In the genomic region with DNA sequence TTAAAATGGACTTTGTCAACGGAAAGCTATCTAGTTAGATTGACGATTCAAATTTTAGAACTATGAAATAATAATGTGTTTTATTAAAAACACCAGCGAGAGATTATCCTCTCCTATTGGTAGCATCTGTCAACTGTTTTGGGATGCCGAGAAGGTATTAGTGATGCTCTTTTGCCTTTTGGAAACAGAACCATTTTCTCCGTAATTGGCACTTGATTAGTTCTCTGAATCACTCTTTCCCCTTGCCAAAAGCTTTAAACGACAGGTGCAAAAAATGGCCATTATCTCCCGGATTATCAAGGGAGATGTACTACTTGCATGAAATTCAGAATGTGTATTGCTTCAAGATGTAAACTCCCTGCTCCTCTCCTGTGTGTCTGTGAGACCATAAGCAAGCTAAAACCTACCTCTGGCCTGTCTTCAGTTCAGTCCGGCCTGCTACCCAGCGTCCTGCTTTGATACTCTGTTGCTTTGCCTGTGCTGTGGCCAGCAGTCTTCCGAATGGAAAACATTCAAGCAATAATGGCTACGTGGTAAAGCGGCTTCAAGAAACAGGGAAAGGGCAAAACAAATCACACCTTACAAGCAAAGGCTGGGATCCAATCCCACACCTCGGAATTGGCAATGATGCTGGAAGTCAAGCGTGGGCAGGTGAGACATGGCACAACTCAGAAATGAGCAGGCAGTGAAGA, we compare ENCODE assay signal across 23 mouse cellular contexts.
A peak's percentile ranks its signal among the peaks of the same experiment; 100 is the strongest.
DNase-seq lines count a peak whose midpoint lies in the region; ATAC-seq and TF ChIP-seq lines count a peak whose summit lies in the region.
"Had no signal": no experiment of that assay in that cellular context is flagged by ENCODE, and none has a peak within 500 bp of the region (broad histone marks: within the 10 kb centered on the region; RNA-seq: fewer than 3 reads in every experiment).

No protein-coding gene starts in this region.

- ATAC-seq in midbrain, postnatal 0 days (ENCODE audit: low FRiP score), result no peak
- ATAC-seq in midbrain, embryonic 11.5 days (ENCODE audit: low FRiP score), result no peak
- ATAC-seq in erythroblast, adult 5-6 weeks (replicated peaks; ENCODE audit: low FRiP score, poor library complexity, severe bottlenecking), result no peak
- ATAC-seq: intestine, postnatal 0 days; Patski had no signal

- H3K4me1 ChIP-seq in cerebellum, adult 2 months (ENCODE audit: control insufficient read depth, insufficient read depth, low read length), result peaks cover 16% of the 10 kb centered on the region
- H3K4me1 ChIP-seq in midbrain, postnatal 0 days (ENCODE audit: insufficient read depth, low read length), result no peaks in the 10 kb centered on the region
- H3K4me1 ChIP-seq in midbrain, embryonic 11.5 days (ENCODE audit: control insufficient read depth, insufficient read depth, low read length), result no peaks in the 10 kb centered on the region
- H3K4me1 ChIP-seq: forebrain, embryonic 10.5 days; hindbrain, embryonic 13.5 days; limb, embryonic 12.5 days; lung, embryonic 15.5 days; midbrain, embryonic 12.5 days; neural tube, embryonic 13.5 days had no signal

- no peaks in the 10 kb centered on the region for H3K27me3 ChIP-seq in cerebellum, adult 2 months (ENCODE audit: control insufficient read depth, insufficient read depth, low read length)
- H3K27me3 ChIP-seq in midbrain, postnatal 0 days (ENCODE audit: insufficient read depth, low read length), result no peaks in the 10 kb centered on the region
- no peaks in the 10 kb centered on the region for H3K27me3 ChIP-seq in midbrain, embryonic 11.5 days (ENCODE audit: control insufficient read depth, insufficient read depth, low read length)
- H3K27me3 ChIP-seq: hindbrain, embryonic 13.5 days; limb, embryonic 12.5 days; lung, embryonic 15.5 days; midbrain, embryonic 12.5 days; neural tube, embryonic 13.5 days; Patski had no signal

- H3K9me3 ChIP-seq in midbrain, postnatal 0 days (ENCODE audit: low read length), result 0 out of 2 replicates have a peak, but pooled peaks cover 8% of the 10 kb centered on the region
- H3K9me3 ChIP-seq in midbrain, embryonic 11.5 days (ENCODE audit: control insufficient read depth, low read length), result no peaks in the 10 kb centered on the region; the same call in 1 of the 2 replicates
- H3K9me3 ChIP-seq: lung, embryonic 15.5 days had no signal

- no peak for TF ChIP-seq CTCF in cerebellum, adult 2 months (IDR thresholded peaks at IDR 0.05; ENCODE audit: borderline replicate concordance, insufficient read depth, low read depth, low read length)
- no peak for TF ChIP-seq CTCF in midbrain, postnatal 0 days (IDR thresholded peaks at IDR 0.05)

- no peak overlapping the region for H3K9ac ChIP-seq in midbrain, postnatal 0 days (replicated peaks; ENCODE audit: low read length, poor library complexity, severe bottlenecking)
- no peak overlapping the region for H3K9ac ChIP-seq in midbrain, embryonic 11.5 days (ENCODE audit: low read length)
- H3K9ac ChIP-seq: hindbrain, embryonic 13.5 days; limb, embryonic 12.5 days; lung, embryonic 15.5 days; midbrain, embryonic 12.5 days; neural tube, embryonic 13.5 days had no signal

- H3K4me3 ChIP-seq in cerebellum, adult 2 months (replicated peaks; ENCODE audit: insufficient read depth, low read depth, low read length), result no peak overlapping the region
- H3K4me3 ChIP-seq in midbrain, postnatal 0 days (ENCODE audit: low read depth, low read length), result no peak overlapping the region
- H3K4me3 ChIP-seq in midbrain, embryonic 11.5 days (ENCODE audit: low read depth, low read length), result no peak overlapping the region
- H3K4me3 ChIP-seq: forebrain, embryonic 10.5 days; hindbrain, embryonic 13.5 days; limb, embryonic 12.5 days; lung, embryonic 15.5 days; midbrain, embryonic 12.5 days; neural tube, embryonic 13.5 days had no signal

- no peaks in the 10 kb centered on the region for H3K36me3 ChIP-seq in midbrain, postnatal 0 days (ENCODE audit: insufficient read depth, low read length)
- no peaks in the 10 kb centered on the region for H3K36me3 ChIP-seq in midbrain, embryonic 11.5 days (ENCODE audit: control insufficient read depth, insufficient read depth, low read length)
- H3K36me3 ChIP-seq: forebrain, embryonic 10.5 days; hindbrain, embryonic 13.5 days; limb, embryonic 12.5 days; lung, embryonic 15.5 days; midbrain, embryonic 12.5 days; neural tube, embryonic 13.5 days had no signal

- WGBS in cerebellum, adult 2 months, result 10% methylated on average over 14 of the region's 14 CpGs
- WGBS in midbrain, postnatal 0 days, result 89% methylated on average over 14 of the region's 14 CpGs
- 90% methylated on average over 14 of the region's 14 CpGs for WGBS in midbrain, embryonic 11.5 days

- no peak for TF ChIP-seq POLR2A in cerebellum, adult 2 months (IDR thresholded peaks at IDR 0.05; ENCODE audit: borderline replicate concordance, insufficient read depth, low read length)

- H3K4me2 ChIP-seq in midbrain, postnatal 0 days (ENCODE audit: low read depth, low read length, poor library complexity, severe bottlenecking), result no peak overlapping the region
- H3K4me2 ChIP-seq in midbrain, embryonic 11.5 days, result no peak overlapping the region
- H3K4me2 ChIP-seq: heart, embryonic 11.5 days; hindbrain, embryonic 13.5 days; limb, embryonic 12.5 days; lung, embryonic 15.5 days; midbrain, embryonic 12.5 days; neural tube, embryonic 13.5 days had no signal

- peak; percentile 66 to 83 for DNase-seq in cerebellum, adult 2 months
- no peak for DNase-seq in cerebellum, adult 11-12 months
- DNase-seq in midbrain, postnatal 0 days (ENCODE audit: low spot score), result peak; percentile 56
- DNase-seq in midbrain, embryonic 11.5 days (ENCODE audit: low spot score, missing footprints), result no peak
- DNase-seq in cerebellum, adult 9-11 months, result peak; percentile 36
- no peak for DNase-seq in heart, adult 9 months (ENCODE audit: low spot score in 2 of 2)
- DNase-seq: adrenal gland, postnatal 14 days; gastrocnemius, postnatal 14 days; heart, adult 11 months; heart, postnatal 36 days; kidney, adult 9 months; kidney, postnatal 14 days; layer of hippocampus, adult 9-11 months had no signal

- peak overlapping the region; percentile 42; the same call in 1 of the 2 replicates for H3K27ac ChIP-seq in cerebellum, adult 2 months (ENCODE audit: insufficient read depth, low read length)
- no peak overlapping the region for H3K27ac ChIP-seq in midbrain, postnatal 0 days (ENCODE audit: low read depth, low read length)
- no peak overlapping the region for H3K27ac ChIP-seq in midbrain, embryonic 11.5 days (ENCODE audit: low read depth, low read length)
- H3K27ac ChIP-seq: forebrain, embryonic 10.5 days; hindbrain, embryonic 13.5 days; limb, embryonic 12.5 days; lung, embryonic 15.5 days; midbrain, embryonic 12.5 days; neural tube, embryonic 13.5 days had no signal

Comparison
In these comparisons a context has a peak if more than half of its experiments do, and no peak if none do; other contexts are left out.
1. DNase-seq: peak in cerebellum, adult 2 months (2 of 2), midbrain, postnatal 0 days (single experiment) and cerebellum, adult 9-11 months (single experiment); none in cerebellum, adult 11-12 months (single experiment), midbrain, embryonic 11.5 days (single experiment) and heart, adult 9 months (0 of 2).